Mouse (Mus musculus) megakaryocyte-erythroid progenitor cell, adult 5 weeks (primary cell): ENCODE results near the gene Gabarapl1. TPM values are rescaled to one million over a fixed set of nuclear protein-coding genes. Genes with fewer than 3 reads are reported as not detected.

Experiments used
- polyA plus RNA-seq: library from polyadenylated mRNA; stranded (reverse); fragments of >175 nt; gene quantifications from 2 replicates; pipeline ENCODE4 v1.2.3, GENCODE M21; 2012

Gabarapl1 gene
- polyA plus RNA-seq: 89.6 and 129 TPM in 2 replicates

GRCm38 (mm10) chr6:129532942-129533860 is at the start of gene Gabarapl1:
Gabarapl1 (plus strand) TSS chr6:129533160.

DNA sequence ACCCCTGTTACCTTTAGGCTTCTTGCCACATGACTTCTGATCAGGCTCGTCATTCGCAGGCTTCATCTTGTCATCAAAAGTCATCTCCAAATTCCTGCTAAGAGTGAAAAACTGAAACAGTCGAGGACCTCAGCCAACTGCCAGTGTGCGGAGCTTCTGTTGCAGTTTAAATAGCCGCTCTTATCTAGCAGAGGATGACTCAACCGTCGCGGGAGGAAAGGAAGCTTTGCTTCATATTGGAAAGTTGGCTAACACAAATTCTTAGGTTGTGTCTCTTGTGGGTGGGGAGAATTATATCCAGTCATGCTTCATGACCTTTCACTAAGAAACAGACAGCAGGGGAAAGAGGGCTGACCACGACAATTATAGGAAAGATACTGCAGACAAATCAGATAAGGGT is 25.9 kb upstream of the Gabarapl1 start, which contains the start of gene Olr1:
Olr1 (minus strand) TSS at position 142 of the 400 bp plus-strand sequence.

GRCm38 (mm10) chr6:129512367-129512766 is 20.6 kb upstream of the Gabarapl1 start, which contains the start of gene Tmem52b:
Tmem52b (plus strand) TSS chr6:129512555.

DNA sequence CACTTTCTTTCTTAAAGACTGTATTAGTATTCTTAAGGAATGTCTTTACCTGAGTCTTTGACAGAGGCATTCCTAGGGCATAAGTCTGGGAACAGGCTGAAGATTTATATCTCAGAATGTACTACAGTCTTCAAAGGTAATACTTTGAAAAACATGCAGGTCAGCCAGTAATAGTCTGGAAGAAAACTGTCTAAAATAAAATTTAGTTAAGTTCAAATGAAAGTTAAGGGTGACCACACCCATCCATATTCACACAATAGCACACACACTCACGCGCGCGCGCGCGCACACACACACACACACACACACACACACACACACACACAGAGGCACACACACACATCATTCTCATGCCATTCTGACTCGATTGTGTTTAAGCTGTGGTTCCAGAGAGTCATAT is 44.6 kb downstream of the Gabarapl1 start, which contains the start of gene Klre1:
Klre1 (plus strand) TSS at position 301 of the 400 bp plus-strand sequence.

GRCm38 (mm10) chr6:129591508-129591907 is 58.5 kb downstream of the Gabarapl1 start, which contains the start of gene Klrd1:
Klrd1 (plus strand) TSS chr6:129591782.

Other genes with a start within 250 kb of the Gabarapl1 start
- not detected in 2 replicates for gene 4922502D21Rik, start 201.4 kb upstream of the Gabarapl1 start, polyA plus RNA-seq
- 13.7 and 18.2 TPM in 2 replicates for gene Clec12a, start 190.5 kb upstream of the Gabarapl1 start, polyA plus RNA-seq
- not detected in 2 replicates for gene Clec12b, start 147.3 kb upstream of the Gabarapl1 start, polyA plus RNA-seq
- 0.15 TPM in 1 of 2 replicates, not detected in the other for gene Clec1b, start 135.9 kb upstream of the Gabarapl1 start, polyA plus RNA-seq
- gene Clec9a, start 124.3 kb upstream of the Gabarapl1 start, polyA plus RNA-seq: 0.21 and 0.29 TPM in 2 replicates
- gene Clec1a, start 81.2 kb upstream of the Gabarapl1 start, polyA plus RNA-seq: 0.06 TPM in 1 of 2 replicates, not detected in the other
- gene Olr1, start 26.0 kb upstream of the Gabarapl1 start, polyA plus RNA-seq: 0.44 and 0.61 TPM in 2 replicates
- gene Tmem52b, start 20.6 kb upstream of the Gabarapl1 start, polyA plus RNA-seq: not detected in 2 replicates
- 0.05 TPM in 1 of 2 replicates, not detected in the other for gene Klre1, start 44.7 kb downstream of the Gabarapl1 start, polyA plus RNA-seq
- gene Klrd1, start 58.6 kb downstream of the Gabarapl1 start, polyA plus RNA-seq: 0.19 and 0.37 TPM in 2 replicates
- gene Klrk1, start 90.7 kb downstream of the Gabarapl1 start, polyA plus RNA-seq: 0.39 and 0.74 TPM in 2 replicates
- gene Klrc3, start 110.2 kb downstream of the Gabarapl1 start, polyA plus RNA-seq: 0.24 TPM in 1 of 2 replicates, not detected in the other
- 0.11 TPM in 1 of 2 replicates, not detected in the other for gene Klrc2, start 127.5 kb downstream of the Gabarapl1 start, polyA plus RNA-seq
- gene Klrc1, start 145.8 kb downstream of the Gabarapl1 start, polyA plus RNA-seq: 0.23 and 1.00 TPM in 2 replicates
- gene Klri1, start 184.0 kb downstream of the Gabarapl1 start, polyA plus RNA-seq: not detected in 2 replicates
- 0.01 and 0.03 TPM in 2 replicates for gene Klri2, start 207.3 kb downstream of the Gabarapl1 start, polyA plus RNA-seq